Mouse (Mus musculus): ENCODE measurements around the gene Slc9a1.

DNA sequence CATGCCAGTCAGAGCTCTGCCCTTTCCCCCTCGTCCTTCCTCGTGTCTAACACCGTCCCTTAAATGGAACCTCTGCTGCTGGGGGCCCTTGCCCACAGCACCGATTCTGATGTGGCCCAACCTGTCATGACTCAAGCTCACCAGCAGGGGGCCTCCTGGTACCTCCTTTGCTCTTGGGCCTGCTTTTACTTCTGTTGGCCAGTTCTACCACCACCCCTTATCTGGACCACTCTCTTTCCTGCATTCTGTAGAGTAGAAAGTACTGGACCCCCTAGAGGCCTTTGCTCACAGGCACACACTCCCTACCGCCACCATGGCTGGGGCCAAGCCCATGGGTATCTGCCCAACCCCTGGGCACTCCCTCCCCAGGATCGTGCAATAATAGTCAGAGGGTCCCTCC, 53.6 kb downstream of the Slc9a1 start:
- TF ChIP-seq POLR2A (IDR thresholded peaks at IDR 0.05; ENCODE audit: low read depth, low read length) = no peak
- TF ChIP-seq CTCF (conservative IDR thresholded peaks at IDR 0.05; ENCODE audit: insufficient read depth, insufficient read length, low read depth, low read length) = peak; percentile 68
